Mouse (Mus musculus): ENCODE data around the gene Gm37240. TPM values are rescaled to one million over a fixed set of nuclear protein-coding genes. Genes with fewer than 3 reads are reported as not detected.

The Gm37240 gene
- total RNA-seq, 1 experiment from 2014 or later, result not detected

DNA sequence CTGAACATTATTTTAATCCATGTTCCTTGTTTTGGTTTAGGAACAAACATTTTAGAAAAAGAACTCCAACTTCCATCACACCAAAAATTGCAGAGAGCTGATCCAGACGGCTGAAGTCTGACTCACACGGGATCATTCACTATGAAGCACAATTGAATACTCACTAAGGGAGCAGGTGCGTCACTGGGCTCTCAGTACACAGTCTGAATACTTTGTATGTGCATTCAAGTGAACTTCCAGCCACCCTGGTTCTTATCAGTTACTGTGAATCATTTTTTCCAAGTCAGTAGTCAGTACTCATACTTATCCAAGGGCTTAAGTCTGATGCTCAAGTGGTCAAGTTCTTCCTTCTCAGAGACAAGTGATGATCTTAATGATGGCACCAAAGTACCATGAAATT lies 530.9 kb downstream of the Gm37240 start:
- no peak for ATAC-seq (replicated peaks; ENCODE audit: insufficient number of reproducible peaks, low FRiP score, low TSS enrichment, poor library complexity, severe bottlenecking)

DNA sequence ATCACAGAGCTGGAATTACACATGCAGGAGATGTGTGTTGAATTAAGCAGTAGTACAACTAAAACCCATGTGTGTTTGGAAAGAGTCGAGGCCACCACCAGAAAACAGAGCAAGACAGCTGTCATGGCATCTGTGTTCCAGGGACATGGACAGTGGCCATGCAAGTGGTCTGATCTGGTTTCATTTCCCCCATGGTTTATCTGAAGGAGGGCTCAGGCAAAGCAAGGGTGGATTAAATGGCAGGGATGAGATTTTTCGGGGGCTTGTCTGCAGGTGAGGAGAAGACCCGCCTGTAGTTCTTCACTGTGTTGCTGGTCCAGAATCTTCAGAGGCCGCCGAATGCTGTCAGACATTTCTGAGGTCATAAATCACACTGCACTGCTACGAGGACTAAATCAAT lies 539.3 kb downstream of the Gm37240 start:
- ATAC-seq (replicated peaks; ENCODE audit: insufficient number of reproducible peaks, low FRiP score, low TSS enrichment, poor library complexity, severe bottlenecking), result no peak

DNA sequence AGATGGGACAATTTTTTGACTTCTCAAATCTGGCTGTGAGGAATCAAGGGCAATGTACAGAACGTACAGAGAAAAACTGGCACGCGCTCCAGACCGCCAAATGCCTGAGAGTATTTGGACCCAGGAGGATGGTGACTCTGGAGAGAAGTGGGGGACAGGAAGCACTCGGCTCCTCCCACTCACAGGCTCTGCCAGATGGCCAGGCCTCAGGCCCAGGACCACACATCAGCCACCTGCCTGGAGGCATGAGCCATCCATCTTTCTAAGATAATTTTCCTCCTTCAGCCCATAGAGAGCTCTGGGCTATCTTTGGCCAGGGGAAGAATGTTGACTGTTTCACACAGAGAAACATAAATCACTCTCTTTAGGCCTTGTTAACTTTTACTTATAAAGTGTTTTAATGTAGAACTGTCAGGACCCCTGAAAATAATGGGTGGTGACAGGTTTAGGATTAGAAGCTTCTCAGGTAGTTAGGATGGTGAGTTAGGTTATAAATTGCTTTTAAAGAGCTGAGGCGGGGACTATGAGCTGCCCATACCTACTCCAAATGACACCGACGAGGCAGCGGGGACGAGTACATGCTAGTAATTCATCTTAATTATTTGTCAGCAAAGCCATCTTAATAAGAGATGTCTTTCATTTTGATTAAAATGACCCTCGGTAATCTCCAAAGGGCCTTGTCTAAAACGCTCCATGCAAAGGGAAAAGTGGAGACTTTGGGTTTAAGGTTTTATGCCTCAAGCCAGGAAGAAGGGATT lies 546.0 kb downstream of the Gm37240 start:
- no peak for ATAC-seq (replicated peaks; ENCODE audit: insufficient number of reproducible peaks, low FRiP score, low TSS enrichment, poor library complexity, severe bottlenecking)

DNA sequence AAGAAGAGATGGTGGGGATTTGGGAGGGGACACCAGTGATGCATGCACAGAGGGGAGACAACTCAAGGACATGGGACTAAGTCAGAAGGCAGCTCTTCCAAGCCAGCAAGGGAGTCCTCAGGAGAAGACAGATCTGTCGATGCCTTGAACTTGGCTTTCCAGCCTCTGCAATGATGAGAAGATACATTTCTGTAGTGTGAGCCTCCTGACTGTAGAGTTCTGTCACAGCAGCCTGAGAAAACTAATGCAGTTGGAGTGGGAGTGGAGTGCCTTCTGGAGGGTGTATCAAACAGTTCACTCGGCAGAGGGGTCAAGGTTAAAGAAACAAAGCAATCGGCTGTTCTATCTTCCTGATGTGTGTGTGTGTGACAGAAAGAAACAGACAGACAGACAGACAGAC lies 546.8 kb downstream of the Gm37240 start:
- ATAC-seq (replicated peaks; ENCODE audit: insufficient number of reproducible peaks, low FRiP score, low TSS enrichment, poor library complexity, severe bottlenecking), result no peak

DNA sequence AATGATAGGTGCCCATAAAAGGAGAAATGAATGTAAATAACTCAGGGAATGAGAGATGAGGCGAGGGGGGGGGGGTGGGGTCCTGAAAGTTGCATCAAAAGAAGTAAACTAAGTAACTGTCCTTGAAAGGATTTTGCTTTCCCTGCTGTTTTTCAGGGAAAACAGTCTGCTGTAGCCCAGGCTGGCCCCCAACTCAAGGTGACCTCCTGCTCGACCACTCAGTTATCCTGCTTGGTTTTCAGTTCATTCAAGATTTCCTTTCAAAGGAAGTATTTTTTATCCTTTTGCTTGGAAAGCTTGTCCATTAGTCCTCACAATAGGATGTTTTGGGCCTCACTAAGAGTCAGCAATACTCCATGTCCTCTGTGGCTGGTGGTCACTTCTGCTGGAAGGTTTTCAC lies 547.4 kb downstream of the Gm37240 start:
- ATAC-seq (replicated peaks; ENCODE audit: insufficient number of reproducible peaks, low FRiP score, low TSS enrichment, poor library complexity, severe bottlenecking), result no peak

DNA sequence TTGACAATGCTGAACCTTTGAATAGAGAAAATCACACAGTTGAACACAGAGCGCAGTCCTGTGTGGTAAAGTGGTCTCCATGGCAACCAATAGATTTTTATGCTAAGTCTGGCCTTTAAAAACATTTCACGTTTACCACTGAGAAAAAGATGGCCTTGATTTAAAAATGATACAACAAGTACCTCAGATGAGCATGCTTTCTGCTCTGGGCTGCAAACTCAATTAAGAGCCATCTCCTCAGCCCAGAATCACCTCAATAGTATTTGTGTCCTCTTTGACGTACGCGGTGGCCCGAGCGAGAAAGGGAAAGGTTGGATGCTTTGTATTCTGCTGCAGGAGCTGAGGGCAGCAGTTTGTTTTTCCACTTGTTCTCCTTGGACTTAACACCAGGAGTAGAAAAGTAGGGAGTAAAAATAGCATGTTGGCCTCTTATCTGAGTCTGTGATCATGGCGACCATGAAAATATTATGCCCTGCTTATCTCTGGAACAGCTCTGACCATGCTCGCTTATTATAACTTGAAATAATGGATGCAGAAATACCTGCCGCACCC lies 548.0 kb downstream of the Gm37240 start:
- no peak for ATAC-seq (replicated peaks; ENCODE audit: insufficient number of reproducible peaks, low FRiP score, low TSS enrichment, poor library complexity, severe bottlenecking)

DNA sequence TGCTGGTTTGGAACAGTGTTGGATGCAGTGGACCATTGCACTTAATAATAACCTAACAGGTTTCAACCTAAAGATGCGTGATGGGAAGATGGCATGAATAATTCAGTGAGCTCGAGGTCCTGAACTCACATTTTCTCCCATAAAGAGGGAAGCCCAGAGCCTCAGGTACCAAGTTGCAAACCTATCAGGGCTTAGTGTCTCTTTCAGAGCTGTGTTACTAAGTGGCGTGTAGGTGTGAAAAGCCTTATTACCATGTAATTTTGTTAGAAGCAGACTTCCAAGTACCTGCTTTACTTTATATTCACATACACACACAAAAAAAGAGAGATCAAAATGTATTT lies 548.6 kb downstream of the Gm37240 start:
- no peak for ATAC-seq (replicated peaks; ENCODE audit: insufficient number of reproducible peaks, low FRiP score, low TSS enrichment, poor library complexity, severe bottlenecking)

DNA sequence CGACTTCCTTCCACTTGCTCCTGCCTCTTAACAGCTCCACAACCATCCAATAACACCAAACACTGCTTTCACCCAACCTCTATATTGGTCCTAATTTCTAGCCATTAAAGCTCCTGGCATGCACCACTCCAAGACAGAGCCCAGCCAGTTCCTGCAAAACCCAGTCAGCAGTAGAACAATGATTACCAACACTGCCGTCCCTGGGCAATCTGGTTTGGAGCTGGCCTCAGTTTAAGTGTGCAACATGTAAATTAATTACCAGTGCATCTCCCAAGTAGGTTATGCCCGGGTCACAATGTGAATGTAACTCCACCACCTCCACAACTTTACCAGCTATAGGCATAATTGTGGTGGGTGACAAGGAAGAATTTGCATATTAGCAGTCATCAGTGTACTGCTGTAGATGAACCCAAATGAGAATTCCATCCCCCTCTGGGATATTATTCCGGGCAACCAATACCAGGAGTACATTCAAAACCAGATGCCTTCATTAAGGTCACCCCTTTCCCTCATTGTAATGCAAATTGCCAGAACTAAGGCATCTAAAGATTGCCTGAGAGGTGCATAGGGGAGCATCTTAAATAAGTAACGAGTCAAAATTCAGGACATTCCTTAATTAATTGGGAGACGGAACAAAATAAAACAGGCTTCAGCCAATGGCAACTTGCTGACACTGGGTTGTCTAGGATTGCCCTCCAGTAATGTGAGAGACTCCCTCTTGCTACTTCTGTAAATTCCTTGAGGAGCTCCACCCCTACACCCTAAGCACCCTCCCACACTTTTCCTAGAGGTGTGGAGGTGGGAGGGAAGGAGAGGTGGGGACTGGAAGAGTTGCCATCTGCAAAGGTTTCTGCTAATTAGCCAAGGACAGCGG lies 549.2 kb downstream of the Gm37240 start:
- no peak for ATAC-seq (replicated peaks; ENCODE audit: insufficient number of reproducible peaks, low FRiP score, low TSS enrichment, poor library complexity, severe bottlenecking)

DNA sequence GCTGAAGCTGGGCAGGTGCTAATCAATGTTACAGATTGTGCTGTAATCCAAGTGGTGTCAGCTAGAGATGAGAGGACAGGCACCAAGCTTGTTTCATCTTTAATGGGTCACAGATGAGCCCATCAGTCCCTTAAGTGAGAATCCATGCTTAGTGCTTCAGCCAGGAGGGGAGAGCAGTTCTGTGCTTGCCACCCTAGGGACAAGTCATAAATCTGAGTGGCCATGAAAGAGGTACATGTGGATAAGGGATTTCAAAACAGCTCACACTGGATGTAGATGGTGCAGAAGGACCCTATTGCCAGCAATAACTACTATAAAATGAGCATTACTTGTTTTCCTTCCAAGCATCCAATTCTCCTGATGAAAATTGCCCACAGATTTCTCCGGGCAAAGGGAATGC lies 551.8 kb downstream of the Gm37240 start:
- ATAC-seq (replicated peaks; ENCODE audit: insufficient number of reproducible peaks, low FRiP score, low TSS enrichment, poor library complexity, severe bottlenecking), result no peak

DNA sequence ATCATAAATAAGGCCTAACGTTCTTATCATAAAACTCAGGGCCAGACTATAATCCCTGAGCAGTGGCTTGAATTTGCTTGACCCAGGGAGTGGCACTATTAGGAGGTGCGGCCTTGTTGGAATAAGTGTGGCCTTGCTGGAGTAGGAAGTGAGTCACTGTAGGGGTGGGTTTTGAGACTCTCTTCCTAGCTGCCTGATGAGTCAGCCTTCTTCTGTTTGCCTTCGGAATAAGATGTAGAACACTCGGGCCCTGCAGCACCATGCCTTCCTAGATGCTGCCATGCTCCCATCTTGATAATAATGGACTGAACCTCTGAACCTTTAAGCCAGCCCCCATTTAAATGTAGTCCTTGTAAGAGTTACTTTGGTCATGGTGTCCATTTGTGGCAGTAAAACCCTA lies 555.0 kb downstream of the Gm37240 start:
- ATAC-seq (replicated peaks; ENCODE audit: insufficient number of reproducible peaks, low FRiP score, low TSS enrichment, poor library complexity, severe bottlenecking), result no peak

DNA sequence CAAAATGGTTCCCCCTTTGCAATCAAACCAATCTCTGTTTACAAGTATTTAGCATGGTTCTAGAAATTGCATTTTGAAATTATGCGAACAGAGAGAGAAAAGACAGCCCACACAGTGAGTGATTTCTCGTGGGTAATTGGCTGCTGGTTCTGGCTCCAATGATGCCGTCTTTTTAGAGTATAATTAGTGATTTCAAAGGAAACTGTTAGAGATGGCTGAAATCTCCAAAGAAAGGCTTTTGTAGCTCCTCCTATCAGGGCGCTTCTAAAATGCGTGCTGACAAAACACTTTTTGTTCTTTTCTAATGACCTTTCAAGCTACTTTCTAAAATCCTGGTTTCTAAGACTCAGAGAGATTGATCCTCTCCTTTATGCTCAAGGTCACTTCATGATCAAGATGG lies 569.1 kb downstream of the Gm37240 start:
- no peak for ATAC-seq (replicated peaks; ENCODE audit: insufficient number of reproducible peaks, low FRiP score, low TSS enrichment, poor library complexity, severe bottlenecking)

DNA sequence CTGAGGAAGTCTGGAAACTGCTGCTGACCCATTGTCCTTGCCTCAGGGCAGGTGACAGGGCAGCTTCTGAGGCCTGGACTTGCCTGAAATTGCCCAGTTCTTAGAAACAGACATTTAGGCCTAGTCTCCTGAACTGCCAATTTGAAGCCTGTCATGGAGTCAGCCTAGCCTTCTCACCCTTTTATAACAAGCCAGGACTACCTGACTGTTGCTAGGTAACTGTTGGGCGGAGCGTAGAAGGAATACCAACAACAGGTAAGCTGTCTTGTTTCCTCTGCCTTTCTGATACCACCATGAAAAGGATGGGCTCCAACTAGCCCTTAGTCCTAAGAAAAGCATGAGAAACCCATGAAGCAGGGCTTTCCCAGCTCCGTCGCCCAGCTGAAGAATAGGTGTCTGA lies 570.0 kb downstream of the Gm37240 start:
- ATAC-seq (replicated peaks; ENCODE audit: insufficient number of reproducible peaks, low FRiP score, low TSS enrichment, poor library complexity, severe bottlenecking), result no peak

DNA sequence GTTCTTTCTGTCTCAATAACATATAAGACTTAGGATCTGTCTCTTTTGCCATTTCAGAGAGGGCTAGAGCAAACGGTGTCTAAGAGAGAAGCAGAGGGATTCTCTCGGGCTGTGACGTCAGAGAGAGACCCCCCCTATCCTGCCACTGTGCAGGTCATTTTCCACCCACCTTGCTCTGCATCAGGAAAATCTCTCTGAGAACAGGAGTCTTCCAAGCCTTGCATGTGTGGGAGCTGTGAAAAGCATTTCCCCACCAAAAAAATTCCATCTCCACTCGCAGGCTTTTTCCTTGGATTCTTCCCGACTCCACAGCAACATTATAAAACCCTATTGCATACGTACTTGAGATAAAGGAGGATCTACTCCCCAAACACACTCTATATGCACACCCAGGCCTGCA lies 572.4 kb downstream of the Gm37240 start:
- ATAC-seq (replicated peaks; ENCODE audit: insufficient number of reproducible peaks, low FRiP score, low TSS enrichment, poor library complexity, severe bottlenecking), result no peak

DNA sequence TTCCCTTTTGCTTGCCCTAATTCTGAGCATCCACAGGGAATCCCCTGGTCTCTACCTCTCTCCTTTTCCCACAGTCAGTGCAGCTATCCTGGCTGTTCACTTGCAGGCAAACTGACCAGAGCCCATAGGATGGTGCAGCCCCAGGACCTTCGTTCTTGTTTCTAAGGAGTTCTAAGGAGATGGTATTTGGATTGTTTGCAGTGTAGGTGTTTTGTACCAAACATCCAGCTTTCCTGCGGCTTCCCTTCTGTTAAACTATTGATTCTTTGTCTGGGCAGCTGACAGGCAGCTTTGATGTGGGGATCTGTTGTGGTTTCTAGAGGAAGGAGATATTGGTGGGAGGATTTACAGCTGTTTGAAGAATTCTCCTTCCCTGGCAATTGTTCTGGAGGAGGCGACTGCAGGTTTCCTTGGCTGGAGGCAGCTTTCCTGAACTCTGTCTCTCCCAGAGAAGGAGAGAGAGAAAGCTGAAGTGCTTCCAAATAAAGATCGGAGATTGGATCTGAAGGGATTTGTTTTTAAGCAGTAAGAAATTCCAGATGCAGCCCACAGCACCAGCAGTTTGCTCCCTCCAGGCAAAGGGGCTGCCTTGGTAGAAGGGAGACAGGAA lies 573.6 kb downstream of the Gm37240 start:
- ATAC-seq (replicated peaks; ENCODE audit: insufficient number of reproducible peaks, low FRiP score, low TSS enrichment, poor library complexity, severe bottlenecking), result no peak

DNA sequence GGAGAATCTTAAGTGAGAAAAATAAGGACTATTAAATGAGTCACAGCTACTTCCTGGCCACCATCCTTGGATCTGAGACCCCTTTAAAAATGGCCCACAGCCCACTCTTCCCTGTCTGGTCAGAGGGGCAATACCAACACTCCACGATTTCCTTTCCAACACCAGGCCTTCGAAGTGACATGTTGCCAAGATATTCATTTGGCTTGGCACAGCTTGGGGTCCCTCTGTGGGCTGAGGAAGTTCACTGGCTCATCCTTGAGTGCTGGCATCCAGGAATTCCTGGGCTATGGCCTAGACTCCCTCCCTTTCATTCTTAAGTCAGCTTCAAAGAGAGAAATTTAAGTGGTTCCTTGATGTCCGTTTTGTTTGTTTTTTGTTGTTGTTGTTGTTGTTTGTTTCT lies 576.1 kb downstream of the Gm37240 start:
- ATAC-seq (replicated peaks; ENCODE audit: insufficient number of reproducible peaks, low FRiP score, low TSS enrichment, poor library complexity, severe bottlenecking), result no peak

DNA sequence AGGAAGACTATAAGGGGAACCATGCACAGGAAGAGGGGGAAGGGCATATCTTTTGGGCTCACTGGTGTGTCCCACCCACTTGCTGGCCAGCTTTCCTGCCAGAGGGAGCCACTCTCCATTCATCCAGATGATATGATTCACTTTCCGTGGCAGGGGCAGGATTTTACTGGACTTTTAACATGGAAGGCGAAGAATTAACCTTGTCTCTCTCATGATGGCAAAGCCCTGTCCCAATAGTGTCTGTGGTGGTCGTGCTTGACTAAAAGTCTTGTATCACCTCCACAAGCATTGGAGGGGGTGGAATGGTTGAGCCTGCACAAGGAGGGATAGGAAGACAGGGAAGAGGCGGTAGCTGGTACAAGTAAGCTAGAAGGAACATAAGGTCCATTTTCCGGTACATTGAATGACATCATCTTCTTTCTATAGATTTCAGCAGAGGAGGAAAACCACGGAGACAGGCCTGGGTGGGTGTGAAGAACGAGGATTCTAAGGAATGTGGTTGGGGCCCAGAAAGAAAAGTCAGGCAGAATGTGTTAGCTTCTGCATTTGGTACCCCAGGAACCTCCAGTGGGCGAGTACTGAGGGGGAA lies 576.8 kb downstream of the Gm37240 start:
- ATAC-seq (replicated peaks; ENCODE audit: insufficient number of reproducible peaks, low FRiP score, low TSS enrichment, poor library complexity, severe bottlenecking), result no peak

DNA sequence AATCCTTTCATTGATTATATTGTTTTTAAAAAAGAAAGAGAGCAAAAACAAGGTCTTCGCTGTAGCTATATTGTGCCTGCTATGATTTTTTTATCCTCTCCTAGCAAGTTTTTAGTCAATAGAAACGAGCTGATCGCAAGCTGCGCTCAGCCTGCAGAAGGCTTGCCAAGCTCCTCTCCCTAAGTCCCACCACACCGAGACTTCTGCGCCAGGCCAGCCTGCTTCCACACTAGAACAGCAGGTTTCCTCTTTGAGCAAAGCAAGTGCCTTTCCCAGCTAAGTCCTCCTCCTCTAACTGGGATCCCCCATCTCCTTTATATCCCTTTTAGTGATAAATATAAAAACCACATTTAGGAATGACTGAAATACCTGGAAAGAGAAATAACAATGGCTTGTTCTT lies 578.1 kb downstream of the Gm37240 start:
- ATAC-seq (replicated peaks; ENCODE audit: insufficient number of reproducible peaks, low FRiP score, low TSS enrichment, poor library complexity, severe bottlenecking), result no peak

DNA sequence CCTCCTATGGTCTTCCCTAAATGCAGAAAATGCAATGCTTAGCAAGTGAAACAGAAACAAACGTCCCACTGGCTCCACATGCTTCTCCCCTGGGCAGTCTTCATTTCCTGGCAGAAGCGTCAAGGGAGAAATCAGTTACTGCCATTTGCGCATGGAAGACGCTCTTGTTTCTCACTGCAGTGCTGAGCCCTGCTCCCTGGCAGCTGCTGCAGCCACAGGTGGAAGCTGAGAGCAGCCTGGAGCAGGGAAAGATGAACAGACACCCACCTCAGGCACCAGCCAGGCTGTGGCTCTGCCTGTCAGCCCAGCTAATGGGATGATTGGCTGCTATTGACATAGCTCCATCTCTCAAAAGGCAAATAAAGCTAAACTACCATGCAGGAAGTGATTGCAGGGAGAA lies 578.6 kb downstream of the Gm37240 start:
- no peak for ATAC-seq (replicated peaks; ENCODE audit: insufficient number of reproducible peaks, low FRiP score, low TSS enrichment, poor library complexity, severe bottlenecking)

DNA sequence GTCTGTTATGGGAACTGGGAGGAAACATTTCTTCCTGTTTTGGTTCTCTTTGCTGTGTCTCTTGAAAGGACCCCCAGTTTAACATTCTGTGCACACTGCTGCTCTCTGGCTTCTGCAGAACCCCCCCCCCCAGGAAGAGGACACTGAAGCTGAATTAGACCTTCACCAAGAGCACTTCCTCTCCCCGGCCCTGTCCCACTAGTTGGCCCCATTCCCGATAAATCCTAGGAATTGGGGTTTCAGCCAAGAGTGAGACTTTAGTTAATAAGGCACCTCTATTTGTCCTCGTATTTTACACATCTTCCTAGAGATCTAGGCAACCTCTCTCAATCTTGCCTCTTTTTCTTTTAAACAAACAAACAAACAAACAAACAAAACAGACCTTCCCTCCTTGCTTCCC lies 585.5 kb downstream of the Gm37240 start:
- no peak for ATAC-seq (replicated peaks; ENCODE audit: insufficient number of reproducible peaks, low FRiP score, low TSS enrichment, poor library complexity, severe bottlenecking)

All from monocyte, adult 5-6 weeks (primary cell).